Mouse (Mus musculus) stomach, embryonic 16.5 days (tissue): ENCODE data around the gene Epm2aip1. TPM values are rescaled to one million over a fixed set of nuclear protein-coding genes. Genes with fewer than 3 reads are reported as not detected.
A peak's percentile ranks its signal among the peaks of the same experiment; 100 is the strongest.

Experiments used
- ATAC-seq: fragments of 200-750 bp; cut with Nextera tagmentation; 2 replicates; pipeline ENCODE4 v1.8.0; 2017; ENCODE audit warnings: moderate number of reproducible peaks, moderate TSS enrichment; ENCODE audit not compliant: insufficient read depth, low FRiP score
- H3K27ac ChIP-seq: fragments of 300-500 bp; sonication (generic); 2 replicates; pipeline ENCODE4 v1.5.1; 2014; ENCODE audit warnings: low read length
- H3K27me3 ChIP-seq: fragments of 300-500 bp; sonication (generic); 2 replicates; pipeline ENCODE4 v1.6.1; 2014; ENCODE audit warnings: low read length, control low read depth, mixed read lengths; ENCODE audit not compliant: control insufficient read depth, insufficient read depth
- H3K36me3 ChIP-seq: fragments of 300-500 bp; sonication (generic); 2 replicates; pipeline ENCODE4 v1.6.1; 2014; ENCODE audit warnings: low read length; ENCODE audit not compliant: control insufficient read depth, insufficient read depth
- H3K4me1 ChIP-seq: fragments of 300-500 bp; sonication (generic); 2 replicates; pipeline ENCODE4 v1.6.1; 2014; ENCODE audit warnings: low read length, control low read depth, mixed read lengths; ENCODE audit not compliant: control insufficient read depth, insufficient read depth
- H3K4me2 ChIP-seq: fragments of 300-500 bp; sonication (generic); 2 replicates; pipeline ENCODE4 v1.6.1; 2014; ENCODE audit warnings: low read depth, low read length, mixed read lengths
- H3K4me3 ChIP-seq: fragments of 300-500 bp; sonication (generic); replicated peaks from 2 replicates; pipeline ENCODE4 v1.5.1; 2014; ENCODE audit warnings: mild to moderate bottlenecking, low read length
- H3K9ac ChIP-seq: fragments of 300-500 bp; sonication (generic); 2 replicates; pipeline ENCODE4 v1.6.1; 2014; ENCODE audit warnings: low read length
- H3K9me3 ChIP-seq: fragments of 300-500 bp; sonication (generic); replicated peaks from 2 replicates; pipeline ENCODE4 v1.6.1; 2016; ENCODE audit warnings: low read length, control low read depth; ENCODE audit not compliant: control insufficient read depth
- WGBS: fragments of 180-500 bp; shearing (Covaris S2); extraction: QIAGEN DNeasy Blood & Tissue Kit; methylation state at CpG from one replicate; pipeline ENCODE4 v1.1.7; 2014; 5-methylcytosine and 5-hydroxymethylcytosine counted together
- polyA plus RNA-seq: library from polyadenylated mRNA; unstranded; fragments of >200 nt; fragmentation: Nextera tagmentation; extraction: Ambion mirVana; gene quantifications from 2 replicates; pipeline ENCODE4 v1.2.1, GENCODE M21; 2015

Epm2aip1 gene
- polyA plus RNA-seq, 1 experiment from 2014 or later = 29.2 TPM

GRCm38 (mm10) chr9:111312442-111313141 is 40.9 kb downstream of the Epm2aip1 start:
- WGBS = under 1% methylated on average over 48 of the region's 59 CpGs
- Histone ChIP-seq H3K4me3 (peak overlapping the region; percentile 48), H3K27ac (no peak overlapping the region), H3K27me3 (peaks cover 54% of the 10 kb centered on the region), H3K4me1 (peaks cover 16% of the 10 kb centered on the region), H3K9me3 (0 out of 2 replicates have a peak, but pooled peaks cover 6% of the 10 kb centered on the region), H3K9ac (peak overlapping the region; percentile 56), H3K4me2 (peak overlapping the region; percentile 79), H3K36me3 (no peaks in the 10 kb centered on the region)
- ATAC-seq = peak; percentile 53; the same call in 1 of the 2 replicates

- Histone ChIP-seq H3K9ac (no peak overlapping the region), H3K36me3 (no peaks in the 10 kb centered on the region), H3K9me3 (0 out of 2 replicates have a peak, but pooled peaks cover 6% of the 10 kb centered on the region), H3K4me3 (no peak overlapping the region), H3K27ac (no peak overlapping the region), H3K4me2 (no peak overlapping the region), H3K27me3 (peaks cover 54% of the 10 kb centered on the region), H3K4me1 (peaks cover 16% of the 10 kb centered on the region)
- no peak for ATAC-seq
- WGBS = 18% methylated on average over 5 of the region's 6 CpGs
Observed at GRCm38 (mm10) chr9:111313299-111313698, 41.6 kb downstream of the Epm2aip1 start.

- Histone ChIP-seq H3K9me3 (0 out of 2 replicates have a peak, but pooled peaks cover 6% of the 10 kb centered on the region), H3K9ac (no peak overlapping the region), H3K27me3 (peaks cover 54% of the 10 kb centered on the region), H3K27ac (no peak overlapping the region), H3K4me3 (no peak overlapping the region), H3K4me2 (no peak overlapping the region), H3K36me3 (no peaks in the 10 kb centered on the region), H3K4me1 (peaks cover 16% of the 10 kb centered on the region)
- no peak for ATAC-seq
- 24% methylated on average over 5 of the region's 5 CpGs for WGBS
Observed at GRCm38 (mm10) chr9:111313793-111314192, 42.1 kb downstream of the Epm2aip1 start.

GRCm38 (mm10) chr9:111314219-111314618 is 42.5 kb downstream of the Epm2aip1 start:
- Histone ChIP-seq H3K27me3 (peaks cover 53% of the 10 kb centered on the region), H3K9ac (no peak overlapping the region), H3K9me3 (0 out of 2 replicates have a peak, but pooled peaks cover 6% of the 10 kb centered on the region), H3K36me3 (no peaks in the 10 kb centered on the region), H3K4me2 (no peak overlapping the region), H3K4me3 (no peak overlapping the region), H3K27ac (no peak overlapping the region), H3K4me1 (peaks cover 16% of the 10 kb centered on the region)
- no peak; the same call in 1 of the 2 replicates for ATAC-seq
- WGBS = 36% methylated on average over 5 of the region's 5 CpGs

- no peak overlapping the region for H3K27ac ChIP-seq
- no peak overlapping the region for H3K4me2 ChIP-seq
- ATAC-seq = no peak
- no peaks in the 10 kb centered on the region for H3K36me3 ChIP-seq
- no peaks in the 10 kb centered on the region for H3K9me3 ChIP-seq
- 74% methylated on average over 4 of the region's 4 CpGs for WGBS
- no peak overlapping the region for H3K4me3 ChIP-seq
- no peak overlapping the region for H3K9ac ChIP-seq
- H3K27me3 ChIP-seq = no peaks in the 10 kb centered on the region
- no peaks in the 10 kb centered on the region for H3K4me1 ChIP-seq
Observed at GRCm38 (mm10) chr9:111320912-111321311, 49.2 kb downstream of the Epm2aip1 start.

GRCm38 (mm10) chr9:111324881-111325280 is 53.2 kb downstream of the Epm2aip1 start:
- Histone ChIP-seq H3K36me3 (no peaks in the 10 kb centered on the region), H3K4me1 (no peaks in the 10 kb centered on the region), H3K9ac (no peak overlapping the region), H3K27me3 (no peaks in the 10 kb centered on the region), H3K4me3 (no peak overlapping the region), H3K4me2 (no peak overlapping the region), H3K27ac (no peak overlapping the region), H3K9me3 (no peaks in the 10 kb centered on the region)
- no peak for ATAC-seq
- WGBS = 58% methylated on average over 2 of the region's 2 CpGs

Other genes starting within 250 kb of the Epm2aip1 start
- gene Ccrl2, start 214.4 kb upstream of the Epm2aip1 start, polyA plus RNA-seq = 2.7 and 3.2 TPM in 2 replicates
- gene Lrrfip2, start 154.3 kb upstream of the Epm2aip1 start, polyA plus RNA-seq = 31.9 and 34.9 TPM in 2 replicates
- gene Mlh1, start 138 bp upstream of the Epm2aip1 start, polyA plus RNA-seq = 34.6 and 35.5 TPM in 2 replicates
- gene Trank1, start 39.8 kb downstream of the Epm2aip1 start, polyA plus RNA-seq = 0.08 and 0.21 TPM in 2 replicates
- 0.19 and 0.31 TPM in 2 replicates for gene Dclk3, start 167.2 kb downstream of the Epm2aip1 start, polyA plus RNA-seq